Comparison of ENCODE assay signal across 14 mouse cellular contexts in genomic region chr10:96067347-96067746, GRCm38 (mm10).
"Had no signal": no experiment of that assay in that cellular context is flagged by ENCODE, and none has a peak within 500 bp of the region (broad histone marks: within the 10 kb centered on the region; RNA-seq: fewer than 3 reads in every experiment).

No protein-coding gene starts in this region.

- H3K4me3 ChIP-seq: intestine, embryonic 15.5 days; kidney, embryonic 15.5 days; limb, embryonic 12.5 days; liver, embryonic 13.5 days; lung, embryonic 15.5 days; midbrain, embryonic 13.5 days; stomach, embryonic 15.5 days had no signal

- H3K27ac ChIP-seq: intestine, embryonic 15.5 days; kidney, embryonic 15.5 days; limb, embryonic 12.5 days; liver, embryonic 13.5 days; lung, embryonic 15.5 days; macrophage; midbrain, embryonic 13.5 days; stomach, embryonic 15.5 days had no signal

- H3K9me3 ChIP-seq: intestine, embryonic 15.5 days; kidney, embryonic 15.5 days; limb, embryonic 12.5 days; liver, embryonic 13.5 days; lung, embryonic 15.5 days; midbrain, embryonic 13.5 days; stomach, embryonic 15.5 days had no signal

- H3K36me3 ChIP-seq: intestine, embryonic 15.5 days; kidney, embryonic 15.5 days; limb, embryonic 12.5 days; liver, embryonic 13.5 days; lung, embryonic 15.5 days; midbrain, embryonic 13.5 days; stomach, embryonic 15.5 days had no signal

- ATAC-seq: intestine, embryonic 15.5 days; liver, postnatal 0 days; midbrain, embryonic 13.5 days had no signal

- DNase-seq: kidney, adult 2 months; kidney, postnatal 14 days; liver; liver, embryonic 13.5 days; liver, postnatal 0 days; lung, postnatal 14 days; thymus, postnatal 36 days had no signal

- H3K9ac ChIP-seq: intestine, embryonic 15.5 days; kidney, embryonic 15.5 days; limb, embryonic 12.5 days; liver, embryonic 13.5 days; liver, postnatal 0 days; lung, embryonic 15.5 days; midbrain, embryonic 13.5 days; stomach, embryonic 15.5 days had no signal

- H3K4me1 ChIP-seq: intestine, embryonic 15.5 days; kidney, embryonic 15.5 days; limb, embryonic 12.5 days; liver, embryonic 13.5 days; lung, embryonic 15.5 days; midbrain, embryonic 13.5 days; stomach, embryonic 15.5 days had no signal

- H3K4me2 ChIP-seq: intestine, embryonic 15.5 days; kidney, embryonic 15.5 days; limb, embryonic 12.5 days; liver, embryonic 13.5 days; lung, embryonic 15.5 days; midbrain, embryonic 13.5 days; stomach, embryonic 15.5 days had no signal

- H3K27me3 ChIP-seq: intestine, embryonic 15.5 days; kidney, embryonic 15.5 days; limb, embryonic 12.5 days; liver, embryonic 13.5 days; lung, embryonic 15.5 days; midbrain, embryonic 13.5 days; stomach, embryonic 15.5 days had no signal
